Mouse (Mus musculus): ENCODE measurements around the gene Tmem41b.
"Not testable (repeated sequence)": the region's sequence is repeated elsewhere in the genome, so short reads cannot be mapped to it uniquely, and the experiment has no call there.

Gene Tmem41b

DNA sequence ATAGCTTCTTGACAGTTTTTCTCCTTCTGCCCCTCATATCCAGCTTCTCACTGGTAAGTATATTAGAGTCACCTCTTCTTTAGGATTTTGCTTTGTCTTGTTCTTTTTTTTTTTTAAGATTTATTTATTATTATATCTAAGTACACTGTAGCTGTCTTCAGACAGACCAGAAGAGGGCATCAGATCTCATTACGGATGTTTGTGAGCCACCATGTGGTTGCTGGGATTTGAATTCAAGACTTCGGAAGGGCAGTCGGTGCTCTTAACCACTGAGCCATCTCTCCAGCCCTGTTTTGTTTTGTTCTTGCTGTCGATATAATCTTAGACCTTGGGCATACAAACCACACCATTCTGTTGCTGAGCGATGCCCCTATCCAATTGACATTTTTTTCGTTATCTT lies at the start of gene Tmem41b:
TSS of gene Tmem41b (minus strand) at position 155 of the 400 bp plus-strand sequence.
- ATAC-seq (ENCODE audit: insufficient number of reproducible peaks, low FRiP score, low TSS enrichment), result not testable (repeated sequence)

- no peak for ATAC-seq (ENCODE audit: insufficient number of reproducible peaks, low FRiP score, low TSS enrichment)
Measured at GRCm38 (mm10) chr7:110030342-110030741, 43.6 kb upstream of the Tmem41b start.

GRCm38 (mm10) chr7:110028826-110029225 lies 42.1 kb upstream of the Tmem41b start:
- no peak for ATAC-seq (ENCODE audit: insufficient number of reproducible peaks, low FRiP score, low TSS enrichment)

GRCm38 (mm10) chr7:110026594-110026993 lies 39.9 kb upstream of the Tmem41b start:
- ATAC-seq (ENCODE audit: insufficient number of reproducible peaks, low FRiP score, low TSS enrichment), result no peak

DNA sequence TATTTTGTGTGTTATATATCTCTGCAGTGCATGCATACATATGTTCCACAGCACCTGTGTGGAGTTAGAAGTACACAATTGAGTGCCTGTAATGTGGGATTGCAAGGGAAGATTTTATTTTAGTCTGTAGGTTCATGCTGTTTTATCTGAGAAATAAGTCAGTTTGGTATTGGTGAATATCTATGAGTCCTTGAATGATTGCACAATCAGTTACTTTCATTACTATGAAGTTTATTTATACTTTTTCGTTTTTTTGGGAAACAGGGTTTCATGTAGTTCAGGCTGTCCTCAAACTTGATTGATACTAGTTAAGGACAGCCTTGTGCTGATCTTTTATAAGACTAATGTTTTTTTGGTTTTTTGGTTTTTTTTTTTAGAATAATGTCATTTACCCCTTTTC lies 36.8 kb upstream of the Tmem41b start:
- no peak for ATAC-seq (ENCODE audit: insufficient number of reproducible peaks, low FRiP score, low TSS enrichment)

DNA sequence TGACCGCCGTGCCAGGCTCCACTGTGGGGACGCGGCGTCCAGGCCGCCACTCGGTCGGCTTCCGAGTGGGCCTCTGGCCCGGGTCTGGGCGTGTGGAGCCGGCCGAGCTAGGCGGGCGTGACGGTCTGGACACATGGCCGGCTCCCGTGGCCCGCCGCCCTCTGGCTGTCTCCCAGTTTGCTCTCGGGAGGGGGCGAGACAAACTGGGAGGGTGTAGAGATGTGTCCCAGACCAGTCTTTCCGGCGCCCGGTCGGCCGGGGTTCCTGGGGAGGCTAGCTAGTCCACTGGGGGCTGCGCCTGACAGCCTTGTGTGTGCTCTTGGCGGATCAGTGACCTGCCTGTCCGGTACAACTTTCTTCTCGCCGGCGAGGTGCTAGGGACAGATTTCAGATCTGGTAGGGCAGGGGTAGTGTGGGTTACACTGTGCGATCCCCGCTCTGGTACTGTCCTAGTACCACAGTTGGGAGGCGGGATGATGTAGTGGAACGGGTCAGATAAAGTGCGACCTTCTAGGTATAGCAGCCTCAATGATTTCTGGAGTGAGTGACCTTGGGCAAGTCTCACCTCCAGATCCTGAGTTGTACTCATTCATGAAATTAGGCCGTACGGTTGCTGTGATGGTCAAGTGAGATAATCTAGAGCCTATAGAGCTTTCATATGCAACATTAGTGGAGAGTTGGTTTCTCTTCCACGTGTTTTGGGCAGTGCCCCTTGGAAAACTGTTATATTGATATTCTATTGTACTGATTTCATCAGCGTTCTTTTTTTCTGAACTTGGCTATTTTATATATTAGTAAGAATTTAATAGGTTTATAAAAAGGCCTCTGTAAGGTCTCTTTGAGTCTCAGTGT lies 32.1 kb upstream of the Tmem41b start:
- ATAC-seq (ENCODE audit: insufficient number of reproducible peaks, low FRiP score, low TSS enrichment), result peak; percentile 49

DNA sequence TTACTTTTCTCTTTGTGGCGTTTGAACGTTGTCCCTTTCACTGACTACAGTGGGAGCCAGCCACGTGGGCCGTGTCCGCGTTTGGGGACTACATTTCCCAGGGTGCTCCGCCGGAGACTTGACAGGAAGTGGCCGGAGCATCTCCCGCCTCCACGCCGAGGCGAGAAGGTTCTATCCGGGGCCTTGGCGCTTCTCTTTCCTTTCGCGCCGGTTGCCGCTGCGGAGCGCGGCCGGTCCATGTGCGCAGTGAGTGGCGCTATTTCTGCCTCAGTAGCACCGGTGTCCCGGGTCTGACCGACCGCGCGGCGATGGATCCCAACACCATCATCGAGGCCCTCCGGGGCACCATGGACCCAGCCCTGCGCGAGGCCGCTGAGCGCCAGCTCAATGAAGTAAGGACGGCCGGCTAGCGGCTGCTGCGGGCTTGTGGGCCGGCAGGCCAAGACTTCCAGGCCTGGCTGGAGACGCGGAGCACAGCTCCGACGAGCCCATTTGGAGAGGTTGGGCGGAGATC lies 31.4 kb upstream of the Tmem41b start, which contains the start of gene Ipo7:
TSS of gene Ipo7 (plus strand) at position 158 of the 514 bp plus-strand sequence.
- peak; percentile 100 for ATAC-seq (ENCODE audit: insufficient number of reproducible peaks, low FRiP score, low TSS enrichment)

DNA sequence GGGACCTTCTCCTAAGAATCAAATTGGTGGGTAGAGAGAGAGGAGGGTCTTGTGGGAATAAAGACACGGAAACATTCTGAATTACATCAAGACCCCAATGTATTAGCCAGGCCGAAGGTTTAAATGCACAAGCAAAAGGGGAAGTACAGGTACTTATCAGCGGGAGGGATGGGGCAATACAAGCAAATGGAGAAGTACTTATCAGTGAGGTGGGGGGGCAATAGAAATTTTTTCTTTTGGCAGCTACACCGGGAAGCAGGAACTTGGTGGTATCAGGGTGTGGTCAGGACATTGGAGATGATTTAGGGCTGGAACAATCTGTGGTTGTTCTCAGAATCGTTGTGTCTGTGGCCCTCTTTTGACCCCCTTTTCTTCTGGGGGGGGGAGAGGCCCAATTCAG lies 27.5 kb upstream of the Tmem41b start:
- no peak for ATAC-seq (ENCODE audit: insufficient number of reproducible peaks, low FRiP score, low TSS enrichment)

DNA sequence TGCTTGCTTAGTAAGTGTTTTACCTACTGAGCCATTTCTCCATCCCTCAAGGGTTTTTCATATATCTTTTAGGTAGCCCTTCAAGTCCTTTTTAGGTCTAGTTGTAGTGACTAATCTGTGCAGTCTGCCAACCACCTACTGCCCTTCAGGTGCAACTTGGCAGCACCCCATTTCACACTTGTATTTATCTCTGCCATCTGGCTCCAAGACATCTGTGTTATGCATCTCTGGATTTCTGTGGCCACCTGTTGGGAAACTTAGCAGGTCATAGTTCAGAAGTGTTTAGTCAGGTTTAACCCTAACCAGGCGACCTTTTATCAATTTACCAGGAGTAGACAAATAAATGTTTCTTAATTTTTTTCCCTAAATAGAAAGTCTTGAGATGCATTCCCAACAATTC lies 24.7 kb upstream of the Tmem41b start:
- ATAC-seq (ENCODE audit: insufficient number of reproducible peaks, low FRiP score, low TSS enrichment), result no peak

GRCm38 (mm10) chr7:110009084-110009483 lies 22.4 kb upstream of the Tmem41b start:
- ATAC-seq (ENCODE audit: insufficient number of reproducible peaks, low FRiP score, low TSS enrichment), result no peak

- no peak for ATAC-seq (ENCODE audit: insufficient number of reproducible peaks, low FRiP score, low TSS enrichment)
Measured at GRCm38 (mm10) chr7:110008513-110008912, 21.8 kb upstream of the Tmem41b start.

DNA sequence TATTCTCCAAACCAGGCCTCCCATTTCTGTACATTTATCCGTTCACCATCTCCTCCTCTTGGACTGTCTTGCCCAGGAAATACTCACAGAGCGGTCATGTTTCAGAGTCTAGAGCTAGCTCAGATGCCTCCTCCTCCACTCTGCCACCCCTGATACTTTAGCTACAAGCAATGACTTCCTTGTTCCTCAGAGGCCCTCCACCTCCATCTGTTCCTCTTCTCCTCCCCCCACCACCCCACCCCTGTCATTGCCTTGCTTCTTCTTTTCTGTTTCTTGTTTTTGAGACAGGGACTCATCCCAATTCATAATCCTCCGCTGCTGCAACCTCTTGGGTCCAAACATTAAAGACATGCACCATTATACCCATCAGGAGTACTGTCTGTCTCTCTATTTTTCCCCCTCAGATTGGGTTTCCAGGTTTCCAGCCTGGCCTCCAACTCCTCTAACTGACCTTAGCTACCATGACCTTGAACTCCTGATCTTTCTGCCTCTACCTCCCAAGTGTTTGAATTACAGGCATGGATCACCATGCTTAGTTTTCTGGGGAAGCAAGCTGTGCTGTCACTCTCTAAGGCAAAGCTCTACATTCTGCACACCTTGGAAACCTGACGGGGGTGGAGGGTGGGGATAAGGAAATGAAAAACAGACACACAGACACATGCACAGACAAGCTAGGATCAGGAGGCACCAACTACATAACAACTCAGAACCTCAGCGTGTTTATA lies 19.9 kb upstream of the Tmem41b start:
- ATAC-seq (ENCODE audit: insufficient number of reproducible peaks, low FRiP score, low TSS enrichment), result no peak

- ATAC-seq (ENCODE audit: insufficient number of reproducible peaks, low FRiP score, low TSS enrichment), result no peak
Measured at GRCm38 (mm10) chr7:110005976-110006375, 19.2 kb upstream of the Tmem41b start.

GRCm38 (mm10) chr7:110002968-110003367 lies 16.2 kb upstream of the Tmem41b start:
- peak; percentile 87 for ATAC-seq (ENCODE audit: insufficient number of reproducible peaks, low FRiP score, low TSS enrichment)

GRCm38 (mm10) chr7:110002092-110002491 lies 15.4 kb upstream of the Tmem41b start:
- no peak for ATAC-seq (ENCODE audit: insufficient number of reproducible peaks, low FRiP score, low TSS enrichment)

DNA sequence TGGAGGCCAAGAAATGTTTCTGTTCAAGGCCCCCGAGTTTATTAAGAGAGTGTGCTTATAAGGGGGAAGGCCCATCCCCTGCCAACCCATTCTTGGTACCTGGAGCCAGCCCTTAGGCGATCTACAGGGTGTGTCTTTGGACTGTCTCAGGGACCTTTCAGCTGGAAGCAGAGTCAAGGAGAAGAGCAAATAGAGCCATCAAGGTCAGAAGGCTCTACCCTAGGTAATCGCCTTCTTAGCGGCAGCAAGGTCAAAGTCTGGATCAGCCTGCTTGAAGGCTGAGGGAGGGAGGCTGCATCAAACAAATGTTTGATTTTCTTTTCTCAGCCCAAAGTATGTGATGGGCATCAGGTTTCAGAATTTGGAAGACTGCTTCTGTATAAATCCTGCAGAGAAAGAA lies 11.7 kb upstream of the Tmem41b start:
- ATAC-seq (ENCODE audit: insufficient number of reproducible peaks, low FRiP score, low TSS enrichment), result no peak

GRCm38 (mm10) chr7:109993157-109993959 lies 6.6 kb upstream of the Tmem41b start:
- ATAC-seq (ENCODE audit: insufficient number of reproducible peaks, low FRiP score, low TSS enrichment), result peak; percentile 49; the same call in 1 of the 2 replicates

- no peak for ATAC-seq (ENCODE audit: insufficient number of reproducible peaks, low FRiP score, low TSS enrichment)
Measured at GRCm38 (mm10) chr7:109991286-109991685, 4.6 kb upstream of the Tmem41b start.

DNA sequence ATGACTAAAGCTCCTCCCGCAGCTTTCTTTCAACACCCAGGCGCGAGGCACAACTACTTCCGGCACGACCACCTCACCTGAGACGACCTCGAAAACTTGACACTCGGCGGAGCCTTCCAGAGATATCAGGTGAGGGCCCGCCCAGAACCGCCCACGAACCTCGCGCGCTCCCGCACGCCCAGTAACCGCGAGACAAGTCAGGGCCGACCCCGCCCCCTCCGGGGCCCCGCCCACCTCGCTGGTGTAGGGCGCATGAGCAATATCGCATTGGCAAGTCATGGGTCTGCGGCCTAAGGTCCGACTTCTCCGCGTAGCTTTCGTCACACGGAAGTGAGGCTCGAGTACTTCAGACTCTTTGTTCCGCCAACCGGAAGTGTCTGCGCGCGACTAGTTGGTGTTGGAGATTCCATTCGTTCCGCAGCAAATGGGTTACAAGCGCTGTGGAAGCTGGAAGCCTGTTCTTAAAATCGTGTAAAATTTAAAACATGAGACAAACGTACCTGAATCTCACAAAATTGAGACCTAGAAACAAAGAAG lies 528 bp downstream of the Tmem41b start:
- peak; percentile 99 for ATAC-seq (ENCODE audit: insufficient number of reproducible peaks, low FRiP score, low TSS enrichment)

DNA sequence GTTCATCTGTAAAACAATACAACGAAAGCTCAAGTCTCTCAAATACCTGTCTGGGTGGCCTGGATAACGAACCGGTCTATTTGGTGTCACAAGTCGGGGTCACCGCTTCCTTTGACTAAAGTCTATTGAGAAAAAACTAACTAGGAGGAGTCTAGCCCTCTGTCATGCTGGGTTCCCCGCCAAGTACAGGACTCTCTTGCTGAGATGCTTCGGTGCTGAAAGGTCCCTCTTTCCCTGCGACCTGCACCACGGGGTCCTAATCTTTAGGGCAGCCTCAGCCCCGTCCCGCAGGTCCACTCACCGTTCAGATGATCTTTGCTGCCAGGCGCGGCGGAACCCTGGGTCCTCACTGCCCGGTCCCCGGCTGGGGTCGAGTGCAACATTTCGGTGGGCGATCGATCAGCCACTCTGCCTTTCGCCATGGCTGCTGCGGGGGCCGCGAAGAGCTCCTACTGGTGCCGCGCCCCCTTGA lies 1.0 kb downstream of the Tmem41b start:
- no peak for ATAC-seq (ENCODE audit: insufficient number of reproducible peaks, low FRiP score, low TSS enrichment)
